Mouse (Mus musculus): ENCODE measurements around the gene Grik5. TPM values are rescaled to one million over a fixed set of nuclear protein-coding genes. Genes with fewer than 3 reads are reported as not detected.

Gene Grik5
- polyA plus RNA-seq, 1 experiment = not detected

- no peak for TF ChIP-seq POLR2A (IDR thresholded peaks at IDR 0.05; ENCODE audit: insufficient read depth, low read depth, low read length)
- no peak for TF ChIP-seq CTCF (IDR thresholded peaks at IDR 0.05; ENCODE audit: insufficient read depth, low read depth, low read length)
- WGBS = 48% methylated on average over 12 of the region's 12 CpGs
- Histone ChIP-seq H3K27ac (ENCODE audit: insufficient read depth, low read depth, low read length) (peak overlapping the region; percentile 100), H3K4me1 (ENCODE audit: control insufficient read depth, insufficient read depth, low read length) (peaks cover 65% of the 10 kb centered on the region), H3K4me3 (ENCODE audit: insufficient read depth, low read depth, low read length) (peak overlapping the region; percentile 97; the same call in 1 of the 2 replicates)
Observed at GRCm38 (mm10) chr7:25006586-25007364, 65.4 kb downstream of the Grik5 start.

GRCm38 (mm10) chr7:25006171-25006570 lies 66.0 kb downstream of the Grik5 start:
- H3K4me1 ChIP-seq (ENCODE audit: control insufficient read depth, insufficient read depth, low read length) = peaks cover 60% of the 10 kb centered on the region
- peak overlapping the region; percentile 100 for H3K27ac ChIP-seq (ENCODE audit: insufficient read depth, low read depth, low read length)
- H3K4me3 ChIP-seq (ENCODE audit: insufficient read depth, low read depth, low read length) = peak overlapping the region; percentile 97
- TF ChIP-seq CTCF (IDR thresholded peaks at IDR 0.05; ENCODE audit: insufficient read depth, low read depth, low read length) (no peak), POLR2A (IDR thresholded peaks at IDR 0.05; ENCODE audit: insufficient read depth, low read depth, low read length) (no peak)
- WGBS = 49% methylated on average over 3 of the region's 3 CpGs

- TF ChIP-seq CTCF (IDR thresholded peaks at IDR 0.05; ENCODE audit: insufficient read depth, low read depth, low read length) (no peak), POLR2A (IDR thresholded peaks at IDR 0.05; ENCODE audit: insufficient read depth, low read depth, low read length) (peak; percentile 98)
- WGBS = 1% methylated on average over 54 of the region's 54 CpGs
- Histone ChIP-seq H3K4me3 (ENCODE audit: insufficient read depth, low read depth, low read length) (peak within 1 kb of the TSS; percentile 97), H3K4me1 (ENCODE audit: control insufficient read depth, insufficient read depth, low read length) (peaks cover 63% of the 10 kb centered on the region), H3K27ac (ENCODE audit: insufficient read depth, low read depth, low read length) (peak within 1 kb of the TSS; percentile 100)
Observed at GRCm38 (mm10) chr7:25005421-25006065, 66.6 kb downstream of the Grik5 start, which contains the start of gene Atp1a3. Gene Atp1a3 (minus strand): TSS chr7:25005958.

GRCm38 (mm10) chr7:25004806-25005205 lies 67.3 kb downstream of the Grik5 start:
- no peak for TF ChIP-seq CTCF (IDR thresholded peaks at IDR 0.05; ENCODE audit: insufficient read depth, low read depth, low read length)
- TF ChIP-seq POLR2A (IDR thresholded peaks at IDR 0.05; ENCODE audit: insufficient read depth, low read depth, low read length) = no peak
- Histone ChIP-seq H3K27ac (ENCODE audit: insufficient read depth, low read depth, low read length) (peak overlapping the region; percentile 90), H3K4me3 (ENCODE audit: insufficient read depth, low read depth, low read length) (peak overlapping the region; percentile 97), H3K4me1 (ENCODE audit: control insufficient read depth, insufficient read depth, low read length) (peaks cover 63% of the 10 kb centered on the region)
- 9% methylated on average over 8 of the region's 9 CpGs for WGBS

- 46% methylated on average over 8 of the region's 8 CpGs for WGBS
- no peak for TF ChIP-seq CTCF (IDR thresholded peaks at IDR 0.05; ENCODE audit: insufficient read depth, low read depth, low read length)
- no peak for TF ChIP-seq POLR2A (IDR thresholded peaks at IDR 0.05; ENCODE audit: insufficient read depth, low read depth, low read length)
- peak overlapping the region; percentile 73 for H3K27ac ChIP-seq (ENCODE audit: insufficient read depth, low read depth, low read length)
- peak overlapping the region; percentile 97 for H3K4me3 ChIP-seq (ENCODE audit: insufficient read depth, low read depth, low read length)
- H3K4me1 ChIP-seq (ENCODE audit: control insufficient read depth, insufficient read depth, low read length) = peaks cover 61% of the 10 kb centered on the region
Observed at GRCm38 (mm10) chr7:25003820-25004388, 68.2 kb downstream of the Grik5 start.

- peak overlapping the region; percentile 73 for H3K27ac ChIP-seq (ENCODE audit: insufficient read depth, low read depth, low read length)
- peak overlapping the region; percentile 97 for H3K4me3 ChIP-seq (ENCODE audit: insufficient read depth, low read depth, low read length)
- 10% methylated on average over 11 of the region's 11 CpGs for WGBS
- TF ChIP-seq POLR2A (IDR thresholded peaks at IDR 0.05; ENCODE audit: insufficient read depth, low read depth, low read length) (no peak), CTCF (IDR thresholded peaks at IDR 0.05; ENCODE audit: insufficient read depth, low read depth, low read length) (no peak)
- peaks cover 62% of the 10 kb centered on the region for H3K4me1 ChIP-seq (ENCODE audit: control insufficient read depth, insufficient read depth, low read length)
Observed at GRCm38 (mm10) chr7:25003291-25003690, 68.9 kb downstream of the Grik5 start.

- peaks cover 59% of the 10 kb centered on the region for H3K4me1 ChIP-seq (ENCODE audit: control insufficient read depth, insufficient read depth, low read length)
- WGBS = 63% methylated on average over 12 of the region's 12 CpGs
- 0 out of 2 replicates have a peak overlapping the region, but pooled peaks have one; percentile 21 for H3K27ac ChIP-seq (ENCODE audit: insufficient read depth, low read depth, low read length)
- peak overlapping the region; percentile 6; the same call in 1 of the 2 replicates for H3K4me3 ChIP-seq (ENCODE audit: insufficient read depth, low read depth, low read length)
- TF ChIP-seq CTCF (IDR thresholded peaks at IDR 0.05; ENCODE audit: insufficient read depth, low read depth, low read length) = no peak
- TF ChIP-seq POLR2A (IDR thresholded peaks at IDR 0.05; ENCODE audit: insufficient read depth, low read depth, low read length) = no peak
Observed at GRCm38 (mm10) chr7:25000711-25001110, 71.4 kb downstream of the Grik5 start.

GRCm38 (mm10) chr7:25000211-25000610 lies 71.9 kb downstream of the Grik5 start:
- peak overlapping the region; percentile 6; the same call in 1 of the 2 replicates for H3K4me3 ChIP-seq (ENCODE audit: insufficient read depth, low read depth, low read length)
- TF ChIP-seq CTCF (IDR thresholded peaks at IDR 0.05; ENCODE audit: insufficient read depth, low read depth, low read length) = no peak
- TF ChIP-seq POLR2A (IDR thresholded peaks at IDR 0.05; ENCODE audit: insufficient read depth, low read depth, low read length) = no peak
- peaks cover 61% of the 10 kb centered on the region for H3K4me1 ChIP-seq (ENCODE audit: control insufficient read depth, insufficient read depth, low read length)
- WGBS = 41% methylated on average over 7 of the region's 7 CpGs
- H3K27ac ChIP-seq (ENCODE audit: insufficient read depth, low read depth, low read length) = 0 out of 2 replicates have a peak overlapping the region, but pooled peaks have one; percentile 21

Data from olfactory bulb, adult 2 months (tissue).